Mouse (Mus musculus): ENCODE measurements around the gene Ehmt2. TPM values are rescaled to one million over a fixed set of nuclear protein-coding genes. Genes with fewer than 3 reads are reported as not detected.
"Not testable (repeated sequence)": the region's sequence is repeated elsewhere in the genome, so short reads cannot be mapped to it uniquely, and the experiment has no call there.

The Ehmt2 gene
- polyA plus RNA-seq, 1 experiment from 2014 or later, result 42.4 TPM

- H3K27ac ChIP-seq (replicated peaks); H3K27me3 ChIP-seq (replicated peaks); H3K9me3 ChIP-seq; H3K9ac ChIP-seq; H3K4me3 ChIP-seq; H3K4me2 ChIP-seq; ATAC-seq (ENCODE audit: extremely low read depth, insufficient number of reproducible peaks, low FRiP score, low TSS enrichment): not testable (repeated sequence)
- 85% methylated on average over 9 of the region's 10 CpGs for WGBS
- Histone ChIP-seq H3K4me1 (peaks cover 18% of the 10 kb centered on the region), H3K36me3 (peaks cover 62% of the 10 kb centered on the region)
These were observed 3.7 kb downstream of the Ehmt2 start for GRCm38 (mm10) chr17:34901948-34902347.

GRCm38 (mm10) chr17:34902895-34903294 lies 4.6 kb downstream of the Ehmt2 start:
- Histone ChIP-seq H3K4me1 (peaks cover 9% of the 10 kb centered on the region), H3K9me3 (no peaks in the 10 kb centered on the region), H3K9ac (peak overlapping the region; percentile 33; the same call in 1 of the 2 replicates), H3K27ac (replicated peaks) (no peak overlapping the region), H3K4me2 (no peak overlapping the region), H3K4me3 (no peak overlapping the region), H3K27me3 (replicated peaks) (no peaks in the 10 kb centered on the region), H3K36me3 (peaks cover 71% of the 10 kb centered on the region)
- WGBS, result 88% methylated on average over 9 of the region's 9 CpGs
- no peak for ATAC-seq (ENCODE audit: extremely low read depth, insufficient number of reproducible peaks, low FRiP score, low TSS enrichment)

GRCm38 (mm10) chr17:34910982-34911381 lies 12.7 kb downstream of the Ehmt2 start:
- H3K4me2 ChIP-seq, result no peak overlapping the region
- 91% methylated on average over 10 of the region's 10 CpGs for WGBS
- no peaks in the 10 kb centered on the region for H3K9me3 ChIP-seq
- H3K27ac ChIP-seq (replicated peaks), result no peak overlapping the region
- no peak overlapping the region for H3K4me3 ChIP-seq
- no peak for ATAC-seq (ENCODE audit: extremely low read depth, insufficient number of reproducible peaks, low FRiP score, low TSS enrichment)
- peaks cover 3% of the 10 kb centered on the region for H3K4me1 ChIP-seq
- no peaks in the 10 kb centered on the region for H3K27me3 ChIP-seq (replicated peaks)
- peaks cover 81% of the 10 kb centered on the region for H3K36me3 ChIP-seq
- H3K9ac ChIP-seq, result no peak overlapping the region

GRCm38 (mm10) chr17:34911945-34912351 lies 13.7 kb downstream of the Ehmt2 start:
- H3K9me3 ChIP-seq, result no peaks in the 10 kb centered on the region
- peaks cover 3% of the 10 kb centered on the region for H3K4me1 ChIP-seq
- no peak overlapping the region for H3K9ac ChIP-seq
- no peak overlapping the region for H3K4me2 ChIP-seq
- no peak overlapping the region for H3K4me3 ChIP-seq
- H3K27me3 ChIP-seq (replicated peaks), result no peaks in the 10 kb centered on the region
- no peak overlapping the region for H3K27ac ChIP-seq (replicated peaks)
- H3K36me3 ChIP-seq, result peaks cover 72% of the 10 kb centered on the region
- ATAC-seq (ENCODE audit: extremely low read depth, insufficient number of reproducible peaks, low FRiP score, low TSS enrichment), result no peak
- 50% methylated on average over 5 of the region's 5 CpGs for WGBS

GRCm38 (mm10) chr17:34913930-34914665 lies 15.8 kb downstream of the Ehmt2 start, which contains the start of gene Slc44a4:
Gene Slc44a4 (plus strand): TSS chr17:34914466.
- Histone ChIP-seq H3K4me2 (peak within 1 kb of the TSS; percentile 37), H3K9me3 (no peaks in the 10 kb centered on the region), H3K27me3 (replicated peaks) (no peaks in the 10 kb centered on the region), H3K27ac (replicated peaks) (no peak within 1 kb of the TSS), H3K36me3 (peaks cover 50% of the 10 kb centered on the region), H3K9ac (peak within 1 kb of the TSS; percentile 63), H3K4me3 (no peak within 1 kb of the TSS), H3K4me1 (peaks cover 3% of the 10 kb centered on the region)
- WGBS, result 30% methylated on average over 18 of the region's 18 CpGs
- ATAC-seq (ENCODE audit: extremely low read depth, insufficient number of reproducible peaks, low FRiP score, low TSS enrichment), result no peak

GRCm38 (mm10) chr17:34915410-34915831 lies 17.2 kb downstream of the Ehmt2 start:
- peak overlapping the region; percentile 37 for H3K4me2 ChIP-seq
- H3K4me3 ChIP-seq, result 0 out of 2 replicates have a peak overlapping the region, but pooled peaks have one; percentile 8
- no peak overlapping the region for H3K27ac ChIP-seq (replicated peaks)
- peak overlapping the region; percentile 63 for H3K9ac ChIP-seq
- H3K9me3 ChIP-seq, result no peaks in the 10 kb centered on the region
- H3K36me3 ChIP-seq, result peaks cover 37% of the 10 kb centered on the region
- H3K4me1 ChIP-seq, result peaks cover 3% of the 10 kb centered on the region
- peak; percentile 30; the same call in 1 of the 2 replicates for ATAC-seq (ENCODE audit: extremely low read depth, insufficient number of reproducible peaks, low FRiP score, low TSS enrichment)
- WGBS, result 20% methylated on average over 11 of the region's 11 CpGs
- H3K27me3 ChIP-seq (replicated peaks), result no peaks in the 10 kb centered on the region

GRCm38 (mm10) chr17:34916316-34916715 lies 18.0 kb downstream of the Ehmt2 start:
- Histone ChIP-seq H3K4me3 (no peak overlapping the region), H3K27ac (replicated peaks) (no peak overlapping the region), H3K4me2 (no peak overlapping the region), H3K9me3 (no peaks in the 10 kb centered on the region), H3K4me1 (peaks cover 3% of the 10 kb centered on the region), H3K9ac (no peak overlapping the region), H3K36me3 (peaks cover 28% of the 10 kb centered on the region), H3K27me3 (replicated peaks) (no peaks in the 10 kb centered on the region)
- no peak for ATAC-seq (ENCODE audit: extremely low read depth, insufficient number of reproducible peaks, low FRiP score, low TSS enrichment)
- WGBS, result 84% methylated on average over 5 of the region's 5 CpGs

- WGBS, result 65% methylated on average over 9 of the region's 9 CpGs
- Histone ChIP-seq H3K27me3 (replicated peaks) (no peaks in the 10 kb centered on the region), H3K36me3 (peaks cover 19% of the 10 kb centered on the region), H3K4me1 (peaks cover 3% of the 10 kb centered on the region), H3K27ac (replicated peaks) (no peak overlapping the region), H3K4me3 (no peak overlapping the region), H3K4me2 (no peak overlapping the region), H3K9me3 (no peaks in the 10 kb centered on the region), H3K9ac (no peak overlapping the region; the same call in 1 of the 2 replicates)
- no peak for ATAC-seq (ENCODE audit: extremely low read depth, insufficient number of reproducible peaks, low FRiP score, low TSS enrichment)
These were observed 18.9 kb downstream of the Ehmt2 start for GRCm38 (mm10) chr17:34917188-34917587.

GRCm38 (mm10) chr17:34922939-34923338 lies 24.7 kb downstream of the Ehmt2 start:
- ATAC-seq (ENCODE audit: extremely low read depth, insufficient number of reproducible peaks, low FRiP score, low TSS enrichment), result no peak; the same call in 1 of the 2 replicates
- 43% methylated on average over 6 of the region's 6 CpGs for whole genome bisulfite sequencing
- no peak overlapping the region for H3K9ac ChIP-seq

GRCm38 (mm10) chr17:34924258-34924657 lies 26.0 kb downstream of the Ehmt2 start:
- 62% methylated on average over 5 of the region's 5 CpGs for WGBS
- no peaks in the 10 kb centered on the region for H3K27me3 ChIP-seq (replicated peaks)
- H3K4me2 ChIP-seq, result no peak overlapping the region
- H3K9me3 ChIP-seq, result no peaks in the 10 kb centered on the region
- H3K4me1 ChIP-seq, result no peaks in the 10 kb centered on the region
- H3K9ac ChIP-seq, result no peak overlapping the region
- no peak overlapping the region for H3K4me3 ChIP-seq
- ATAC-seq (ENCODE audit: extremely low read depth, insufficient number of reproducible peaks, low FRiP score, low TSS enrichment), result no peak
- H3K36me3 ChIP-seq, result no peaks in the 10 kb centered on the region
- H3K27ac ChIP-seq (replicated peaks), result no peak overlapping the region

More at GRCm38 (mm10) chr17:34922939-34923338, 24.7 kb downstream of the Ehmt2 start:
- no peak overlapping the region for H3K4me3 ChIP-seq
- H3K27me3 ChIP-seq (replicated peaks), result no peaks in the 10 kb centered on the region
- no peaks in the 10 kb centered on the region for H3K36me3 ChIP-seq
- no peaks in the 10 kb centered on the region for H3K9me3 ChIP-seq
- H3K27ac ChIP-seq (replicated peaks), result no peak overlapping the region
- H3K4me2 ChIP-seq, result no peak overlapping the region
- H3K4me1 ChIP-seq, result no peaks in the 10 kb centered on the region

GRCm38 (mm10) chr17:34927306-34928019 lies 29.2 kb downstream of the Ehmt2 start:
- no peak overlapping the region for H3K4me2 ChIP-seq

More at GRCm38 (mm10) chr17:34927306-34928019, 29.2 kb downstream of the Ehmt2 start:
- no peak overlapping the region for H3K4me3 ChIP-seq
- peak overlapping the region; percentile 7; the same call in 1 of the 2 replicates for H3K9ac ChIP-seq
- 79% methylated on average over 18 of the region's 18 CpGs for WGBS
- no peaks in the 10 kb centered on the region for H3K9me3 ChIP-seq
- no peak overlapping the region for H3K27ac ChIP-seq (replicated peaks)
- ATAC-seq (ENCODE audit: extremely low read depth, insufficient number of reproducible peaks, low FRiP score, low TSS enrichment), result no peak
- H3K27me3 ChIP-seq (replicated peaks), result no peaks in the 10 kb centered on the region
- no peaks in the 10 kb centered on the region for H3K36me3 ChIP-seq
- peaks cover 14% of the 10 kb centered on the region for H3K4me1 ChIP-seq
